Mouse (Mus musculus): ENCODE measurements at regions not wholly inside any gene's neighbourhood (a gene's known extent, or its start where the extent isn't known, plus 50 kb on each side); places are given as distances from the start of the nearest gene placed in this dataset.

- dilution Hi-C loops (cut with MboI; ENCODE audit: extremely low pct_ligation_motif_present, extremely low pct_unique_long_range_greater_than_20kb, low sequenced_read_pairs) (no loop called here), in situ Hi-C loops (cut with MboI; ENCODE audit: low pct_ligation_motif_present, low pct_unique_long_range_greater_than_20kb, low sequenced_read_pairs) (no loop called here)
- no peaks in the 10 kb centered on the region for H3K36me3 ChIP-seq (replicated peaks in 1 of 2; ENCODE audit: control insufficient read depth in 1 of 2, insufficient read depth in 1 of 2, low read length in 1 of 2)
- TF ChIP-seq MEF2A (IDR thresholded peaks at IDR 0.05; ENCODE audit: borderline replicate concordance, low read depth, low read length): no peak
- TF ChIP-seq SIN3A (IDR thresholded peaks at IDR 0.05; ENCODE audit: low read length): no peak
- no peak for TF ChIP-seq USF1 (IDR thresholded peaks at IDR 0.05; ENCODE audit: low read depth, low read length)
- TF ChIP-seq NELFE (IDR thresholded peaks at IDR 0.05; ENCODE audit: low read depth, low read length): no peak
- no peak for TF ChIP-seq CTCF (conservative IDR thresholded peaks at IDR 0.05 in 1 of 2, IDR thresholded peaks at IDR 0.05 in 1 of 2; ENCODE audit: low read depth in 2 of 2, low read length in 2 of 2)
- no peak for TF ChIP-seq ELF1 (IDR thresholded peaks at IDR 0.05; ENCODE audit: low read depth, low read length)
- H3K4me2 ChIP-seq (ENCODE audit: insufficient read depth, low read depth, poor library complexity, severe bottlenecking): no peak overlapping the region
- no peaks in the 10 kb centered on the region for H3K27me3 ChIP-seq (replicated peaks)
- no peaks in the 10 kb centered on the region; a peak in 1 of 4 replicates for H3K4me1 ChIP-seq (ENCODE audit: control insufficient read depth in 1 of 2, insufficient read depth in 2 of 2)
- H3K27ac ChIP-seq (ENCODE audit: insufficient read depth, low read depth): no peak overlapping the region
- H3K79me2 ChIP-seq (replicated peaks; ENCODE audit: control insufficient read depth, extremely low read depth, insufficient read depth, poor library complexity, severe bottlenecking): no peaks in the 10 kb centered on the region
- H3K4me3 ChIP-seq (replicated peaks in 1 of 3; ENCODE audit: low read depth in 2 of 3, low read length in 2 of 3, poor library complexity in 1 of 3): no peak overlapping the region
- peaks cover 11% of the 10 kb centered on the region for H3K9me3 ChIP-seq (replicated peaks; ENCODE audit: low read length)
- no peak overlapping the region for H3K9ac ChIP-seq (ENCODE audit: insufficient read depth, low read depth)
- DNase-seq (ENCODE audit: extremely low read depth): no peak
Measured at GRCm38 (mm10) chr10:91543167-91543918, 362.2 kb upstream of the Tmpo start.

- H3K9ac ChIP-seq (ENCODE audit: insufficient read depth, low read depth): no peak overlapping the region
- H3K79me2 ChIP-seq (replicated peaks; ENCODE audit: control insufficient read depth, extremely low read depth, insufficient read depth, poor library complexity, severe bottlenecking): no peaks in the 10 kb centered on the region
- H3K9me3 ChIP-seq (replicated peaks; ENCODE audit: low read length): peaks cover 9% of the 10 kb centered on the region
- H3K27me3 ChIP-seq (replicated peaks): no peaks in the 10 kb centered on the region
- in situ Hi-C loops (cut with MboI; ENCODE audit: low pct_ligation_motif_present, low pct_unique_long_range_greater_than_20kb, low sequenced_read_pairs): no loop called here
- H3K4me1 ChIP-seq (ENCODE audit: control insufficient read depth in 1 of 2, insufficient read depth in 2 of 2): no peaks in the 10 kb centered on the region; a peak in 1 of 4 replicates
- no peak overlapping the region for H3K4me2 ChIP-seq (ENCODE audit: insufficient read depth, low read depth, poor library complexity, severe bottlenecking)
- dilution Hi-C loops (cut with MboI; ENCODE audit: extremely low pct_ligation_motif_present, extremely low pct_unique_long_range_greater_than_20kb, low sequenced_read_pairs): no loop called here
- H3K4me3 ChIP-seq (replicated peaks in 1 of 3; ENCODE audit: low read depth in 2 of 3, low read length in 2 of 3, poor library complexity in 1 of 3): no peak overlapping the region
- no peak overlapping the region for H3K27ac ChIP-seq (ENCODE audit: insufficient read depth, low read depth)
- no peaks in the 10 kb centered on the region for H3K36me3 ChIP-seq (replicated peaks in 1 of 2; ENCODE audit: control insufficient read depth in 1 of 2, insufficient read depth in 1 of 2, low read length in 1 of 2)
- no peak for DNase-seq (ENCODE audit: extremely low read depth)
- no peak for TF ChIP-seq RCOR1 (conservative IDR thresholded peaks at IDR 0.05; ENCODE audit: low read depth, low read length)
- TF ChIP-seq ZMIZ1 (IDR thresholded peaks at IDR 0.05; ENCODE audit: low read depth, low read length): no peak
- no peak for TF ChIP-seq MAX (IDR thresholded peaks at IDR 0.05; ENCODE audit: low read length)
- no peak for TF ChIP-seq PAX5 (IDR thresholded peaks at IDR 0.05; ENCODE audit: low read length)
- no peak for TF ChIP-seq MAZ (IDR thresholded peaks at IDR 0.05; ENCODE audit: low read depth, low read length)
- TF ChIP-seq SMC3 (IDR thresholded peaks at IDR 0.05; ENCODE audit: low read depth, low read length): no peak
- TF ChIP-seq SIN3A (IDR thresholded peaks at IDR 0.05; ENCODE audit: low read length): no peak
- no peak for TF ChIP-seq HCFC1 (IDR thresholded peaks at IDR 0.05; ENCODE audit: low read depth, low read length)
- TF ChIP-seq CHD2 (IDR thresholded peaks at IDR 0.05; ENCODE audit: low read length): no peak
- TF ChIP-seq ZNF384 (IDR thresholded peaks at IDR 0.05; ENCODE audit: low read depth, low read length): no peak
- TF ChIP-seq MYC (IDR thresholded peaks at IDR 0.05; ENCODE audit: low read depth, low read length): no peak
Measured at GRCm38 (mm10) chr10:91542201-91542604, 361.1 kb upstream of the Tmpo start.
